Mouse (Mus musculus) kidney, postnatal 4 days (tissue): ENCODE results near the gene Copz1.

Source experiments
- DNase-seq, 2 experiments: peaks; one replicate each; pipeline ENCODE4 v3.0.0; 2021; ENCODE audit warnings: mixed read lengths in 2 of 2

The Copz1 gene

DNA sequence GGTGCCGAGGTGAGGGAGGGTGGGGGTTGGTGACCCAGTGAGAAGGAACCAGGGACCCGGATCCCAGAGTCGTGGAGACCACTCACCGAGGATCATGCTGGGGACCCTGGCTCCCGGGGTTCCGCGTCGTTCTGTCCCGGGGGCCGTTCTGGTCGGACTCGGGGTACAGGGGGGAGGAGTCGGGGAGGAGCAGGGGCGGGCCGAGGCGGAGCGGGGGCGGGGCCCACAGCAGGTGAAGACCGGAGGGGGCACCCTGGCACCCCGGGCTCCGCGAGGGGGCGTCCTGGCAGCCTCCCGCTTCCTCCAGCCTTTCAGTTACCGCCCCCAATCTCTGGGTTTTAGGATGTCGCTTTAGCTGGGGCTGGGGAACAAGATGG is 67.4 kb downstream of the Copz1 start, which contains the start of gene Zfp385a:
Zfp385a (minus strand) TSS at position 133 of the 377 bp plus-strand sequence.
- DNase-seq, result peak; percentile 71 to 75

DNA sequence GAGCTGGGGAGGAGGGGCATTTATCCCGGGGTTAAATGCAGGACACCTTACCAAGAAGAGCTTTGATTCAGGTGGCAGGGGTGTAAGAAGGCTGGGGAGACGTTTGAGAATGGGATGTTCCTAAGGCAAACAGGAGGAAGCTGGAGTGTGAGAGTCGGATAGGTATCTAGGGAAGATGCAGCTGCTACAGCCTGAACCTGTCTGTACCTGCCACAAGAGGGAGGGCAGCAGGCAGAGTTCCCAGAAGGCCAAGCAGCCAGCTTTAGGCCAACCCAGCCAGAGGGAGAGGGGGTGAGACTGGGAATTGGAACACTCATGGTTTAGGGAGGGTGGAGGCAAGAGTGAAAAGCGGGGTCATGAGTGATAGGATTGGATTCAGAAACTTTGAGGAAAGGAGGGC is 68.3 kb downstream of the Copz1 start:
- DNase-seq, result no peak

DNA sequence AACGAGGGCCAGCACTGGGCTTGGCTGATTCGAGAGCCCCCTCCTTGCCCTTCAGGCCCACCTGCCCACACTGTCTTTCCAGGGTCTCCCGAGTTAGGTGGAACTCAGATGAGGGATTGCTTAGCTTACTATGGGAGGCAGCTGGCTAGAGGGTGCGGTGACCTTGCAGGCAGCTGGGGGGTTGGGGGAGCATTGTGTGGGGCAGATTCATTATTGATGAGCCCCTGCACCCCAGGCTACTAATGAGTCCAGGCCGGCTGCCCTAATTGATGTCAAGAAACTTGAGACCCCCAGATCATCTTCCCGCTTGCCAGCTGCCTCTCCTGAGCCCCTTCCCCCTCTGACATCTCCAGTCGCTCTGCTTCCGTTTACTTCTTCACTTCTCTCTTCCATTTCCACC is 69.0 kb downstream of the Copz1 start:
- no peak for DNase-seq

DNA sequence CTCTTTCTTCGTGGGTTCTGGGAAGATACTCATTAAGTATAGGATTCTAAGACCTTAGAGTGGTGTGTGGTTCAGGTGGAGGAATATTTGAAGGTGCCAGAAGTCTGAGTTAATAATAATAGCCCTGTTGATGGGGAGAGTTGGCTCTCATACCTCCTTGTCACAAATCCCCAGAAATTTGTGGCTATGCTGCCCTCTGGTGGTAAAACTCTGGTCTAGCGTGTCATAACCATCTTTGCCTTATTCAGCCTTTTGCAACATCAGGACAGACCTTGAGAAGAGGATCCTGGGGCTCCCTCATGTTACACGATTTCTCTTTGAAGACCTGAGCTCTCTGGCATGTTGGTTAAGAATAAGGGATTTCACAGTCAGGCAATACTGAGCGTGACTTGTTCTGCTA is 69.9 kb downstream of the Copz1 start:
- DNase-seq, result peak; percentile 77 to 83

DNA sequence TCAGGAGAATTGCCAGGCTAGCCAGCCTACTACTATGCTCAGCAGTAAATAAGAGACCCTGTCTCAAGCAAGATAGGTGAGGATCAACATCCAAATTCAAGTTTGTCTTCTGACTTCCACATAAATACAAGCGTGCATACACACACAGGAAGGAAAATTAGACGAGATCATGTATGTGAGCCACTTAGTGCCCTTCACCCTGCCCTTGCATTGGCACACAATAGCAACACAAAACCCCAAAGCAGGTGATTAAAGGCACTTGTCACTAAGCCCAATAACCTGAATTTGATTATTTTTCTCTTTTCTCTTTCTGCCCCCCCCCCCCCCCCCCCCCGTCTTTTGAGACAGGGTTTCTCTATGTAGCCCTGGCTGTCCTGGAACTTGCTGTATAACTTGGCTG is 70.5 kb downstream of the Copz1 start:
- no peak for DNase-seq

DNA sequence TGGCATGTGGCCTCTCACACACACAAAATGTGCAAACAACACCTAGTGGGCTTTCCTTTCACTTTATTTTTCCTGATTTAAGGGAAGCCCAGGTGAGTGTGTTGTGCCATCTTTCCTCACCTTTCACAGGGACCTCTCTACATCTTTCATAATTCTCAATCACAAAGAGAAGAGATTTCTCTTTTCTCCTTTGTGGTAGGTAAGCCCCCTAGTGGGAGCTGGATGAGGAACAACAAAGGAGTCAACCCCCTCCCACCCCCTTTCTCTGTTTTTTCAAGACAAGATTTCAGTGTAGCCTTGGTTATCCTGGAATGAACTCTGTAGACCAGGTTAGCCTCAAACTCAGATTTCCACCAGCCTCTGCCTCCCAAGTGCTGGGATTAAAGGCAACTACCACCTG is 71.0 kb downstream of the Copz1 start:
- DNase-seq, result no peak

DNA sequence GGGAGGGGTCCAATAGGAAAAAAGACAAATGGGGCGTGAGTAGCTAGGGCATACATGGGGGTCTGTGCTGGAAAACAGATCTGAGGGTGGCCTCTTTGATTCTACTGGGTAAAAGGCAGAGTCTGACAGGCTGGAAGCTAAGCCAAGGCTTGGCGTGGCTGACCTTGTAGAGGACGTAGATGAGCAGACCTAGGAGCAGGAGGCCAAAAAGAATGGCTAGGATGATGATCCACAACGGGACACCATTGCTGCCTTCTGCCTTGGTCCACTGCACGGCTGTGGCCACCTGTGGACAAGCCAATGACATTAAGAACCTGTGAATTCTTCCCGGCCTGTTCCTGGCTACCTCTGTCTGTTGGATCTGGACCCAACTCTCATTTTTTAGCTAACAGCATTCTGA is 73.3 kb downstream of the Copz1 start:
- no peak for DNase-seq

DNA sequence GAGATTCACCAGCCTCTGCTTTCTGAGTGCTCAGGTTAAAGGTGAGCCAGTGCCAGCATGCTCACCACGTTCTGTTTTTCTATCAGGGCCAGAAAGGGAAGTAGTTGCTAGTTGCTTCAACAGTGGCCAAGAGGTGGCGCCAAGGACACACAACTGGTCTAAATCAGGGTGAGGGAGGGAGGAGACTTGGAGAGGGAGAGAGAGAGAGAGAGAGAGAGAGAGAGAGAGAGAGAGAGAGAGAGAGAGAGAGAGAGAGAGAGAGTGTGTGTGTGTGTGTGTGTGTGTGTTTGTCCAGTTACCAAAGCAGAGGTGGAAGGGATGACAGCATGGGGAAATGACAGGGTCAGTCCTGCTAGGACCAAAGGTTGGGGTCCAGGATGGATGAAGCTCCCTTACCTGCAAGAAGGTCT is 74.8 kb downstream of the Copz1 start:
- peak; percentile 81 to 86 for DNase-seq
